Mouse (Mus musculus): Measurements from ENCODE around the gene Plin5. TPM values are rescaled to one million over a fixed set of nuclear protein-coding genes. Genes with fewer than 3 reads are reported as not detected.

Plin5 gene
- polyA plus RNA-seq, 1 experiment: 0.06 TPM

DNA sequence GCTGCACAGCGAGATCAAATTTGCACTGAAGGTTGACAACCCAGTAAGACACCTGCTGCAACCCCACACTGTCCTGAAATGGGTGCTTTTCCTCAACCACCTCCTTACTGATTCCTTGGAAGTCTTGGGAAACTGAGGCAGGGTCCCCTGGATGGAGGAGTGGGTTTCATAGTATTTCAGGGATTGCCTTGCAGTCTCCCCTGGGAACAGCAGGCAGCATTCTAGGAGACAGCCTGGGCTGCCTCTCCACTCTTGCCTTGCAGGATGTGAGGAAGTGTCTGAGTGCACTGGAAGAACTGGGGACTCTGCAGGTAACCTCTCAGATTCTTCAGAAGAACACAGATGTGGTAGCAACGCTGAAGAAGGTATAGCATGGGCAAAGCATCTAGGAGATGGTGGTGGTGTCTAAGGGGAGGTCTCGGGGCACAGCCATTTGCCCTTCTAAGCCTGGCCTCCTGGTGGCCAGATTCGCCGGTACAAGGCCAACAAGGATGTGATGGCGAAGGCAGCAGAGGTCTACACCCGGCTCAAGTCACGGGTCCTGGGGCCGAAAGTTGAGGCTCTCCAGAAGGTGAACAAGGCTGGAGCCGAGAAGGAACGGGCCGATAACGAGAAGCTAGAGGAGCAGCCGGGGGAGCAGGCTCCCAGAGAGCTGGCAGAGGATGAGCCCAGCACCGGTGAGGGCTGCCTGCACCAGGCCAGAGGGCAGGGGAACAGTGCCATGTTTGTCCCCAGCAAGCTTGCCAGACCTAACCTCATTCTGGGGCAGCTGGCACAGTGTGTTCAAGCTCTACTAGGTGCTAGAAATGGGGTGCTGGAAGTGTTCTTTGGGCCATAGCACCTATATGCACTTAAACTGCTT is 18.5 kb downstream of the Plin5 start:
- Histone ChIP-seq H3ac (ENCODE audit: control insufficient read depth, insufficient read length) (no peak overlapping the region), H3K79me2 (ENCODE audit: control insufficient read depth, insufficient read depth) (no peaks in the 10 kb centered on the region), H3K36me3 (ENCODE audit: control insufficient read depth, insufficient read depth) (peaks cover 3% of the 10 kb centered on the region), H3K4me3 (no peak overlapping the region), H3K27me3 (ENCODE audit: control insufficient read depth, insufficient read depth, insufficient read length) (no peaks in the 10 kb centered on the region), H3K4me2 (ENCODE audit: low read depth) (no peak overlapping the region)
- no peak for TF ChIP-seq REST (IDR thresholded peaks at IDR 0.05; ENCODE audit: insufficient read depth, insufficient read length)
- TF ChIP-seq MYOD1 (IDR thresholded peaks at IDR 0.05; ENCODE audit: control insufficient read depth in 1 of 3, insufficient read length in 2 of 3, low read depth in 2 of 3): no peak
- no peak for TF ChIP-seq TCF12 (IDR thresholded peaks at IDR 0.05; ENCODE audit: insufficient read depth, poor library complexity, severe bottlenecking)
- TF ChIP-seq TCF3 (IDR thresholded peaks at IDR 0.05; ENCODE audit: insufficient read length, low read depth): no peak
- TF ChIP-seq E2F4 (IDR thresholded peaks at IDR 0.05; ENCODE audit: insufficient read depth): no peak
- no peak for TF ChIP-seq POLR2AphosphoS2 (IDR thresholded peaks at IDR 0.05; ENCODE audit: insufficient read length, low read depth)
- no peak for TF ChIP-seq USF1 (IDR thresholded peaks at IDR 0.05; ENCODE audit: low read depth)
- no peak for TF ChIP-seq CEBPB (IDR thresholded peaks at IDR 0.05; ENCODE audit: insufficient read depth, poor library complexity, severe bottlenecking)
- TF ChIP-seq MYOG (IDR thresholded peaks at IDR 0.05; ENCODE audit: control insufficient read depth in 1 of 3, insufficient read depth in 1 of 3, insufficient read length in 2 of 3, low read depth in 2 of 3): no peak
- no peak for TF ChIP-seq POLR2A (IDR thresholded peaks at IDR 0.05; ENCODE audit: insufficient read length, low read depth)
- no peak for TF ChIP-seq MAX (IDR thresholded peaks at IDR 0.05; ENCODE audit: low read depth)
- TF ChIP-seq SRF (IDR thresholded peaks at IDR 0.05; ENCODE audit: control insufficient read depth, insufficient read length, low read depth): no peak

DNA sequence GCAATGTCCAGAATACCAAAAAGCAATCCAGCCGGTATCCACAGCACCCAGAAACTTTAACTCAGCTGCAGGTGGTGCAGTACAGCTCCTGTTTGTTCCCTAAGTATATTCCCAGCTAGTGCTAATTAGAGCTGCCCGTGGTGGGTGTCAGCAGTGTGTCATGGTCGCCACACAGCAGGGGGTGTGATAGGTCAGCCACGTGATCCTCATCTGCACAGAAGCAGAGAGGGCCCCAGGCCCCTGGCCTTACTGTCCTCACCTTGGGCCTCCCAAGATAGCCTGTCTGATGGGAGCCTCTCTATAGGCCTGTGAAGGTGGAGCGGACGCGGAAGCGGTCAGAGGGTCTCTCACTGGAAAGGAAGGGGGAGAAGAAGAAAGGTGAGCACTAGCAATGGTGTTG is 19.2 kb downstream of the Plin5 start:
- no peaks in the 10 kb centered on the region for H3K79me2 ChIP-seq (ENCODE audit: control insufficient read depth, insufficient read depth)
- no peak overlapping the region for H3K4me3 ChIP-seq
- H3K4me2 ChIP-seq (ENCODE audit: low read depth): no peak overlapping the region
- H3K27me3 ChIP-seq (ENCODE audit: control insufficient read depth, insufficient read depth, insufficient read length): no peaks in the 10 kb centered on the region
- peaks cover 3% of the 10 kb centered on the region for H3K36me3 ChIP-seq (ENCODE audit: control insufficient read depth, insufficient read depth)
- H3ac ChIP-seq (ENCODE audit: control insufficient read depth, insufficient read length): no peak overlapping the region
- no peak for TF ChIP-seq TCF12 (IDR thresholded peaks at IDR 0.05; ENCODE audit: insufficient read depth, poor library complexity, severe bottlenecking)
- no peak for TF ChIP-seq MYOG (IDR thresholded peaks at IDR 0.05; ENCODE audit: control insufficient read depth in 1 of 3, insufficient read depth in 1 of 3, insufficient read length in 2 of 3, low read depth in 2 of 3)
- TF ChIP-seq POLR2AphosphoS2 (IDR thresholded peaks at IDR 0.05; ENCODE audit: insufficient read length, low read depth): no peak
- no peak for TF ChIP-seq SRF (IDR thresholded peaks at IDR 0.05; ENCODE audit: control insufficient read depth, insufficient read length, low read depth)
- no peak for TF ChIP-seq REST (IDR thresholded peaks at IDR 0.05; ENCODE audit: insufficient read depth, insufficient read length)
- TF ChIP-seq MAX (IDR thresholded peaks at IDR 0.05; ENCODE audit: low read depth): no peak
- no peak for TF ChIP-seq USF1 (IDR thresholded peaks at IDR 0.05; ENCODE audit: low read depth)
- TF ChIP-seq MYOD1 (IDR thresholded peaks at IDR 0.05; ENCODE audit: control insufficient read depth in 1 of 3, insufficient read length in 2 of 3, low read depth in 2 of 3): no peak
- no peak for TF ChIP-seq TCF3 (IDR thresholded peaks at IDR 0.05; ENCODE audit: insufficient read length, low read depth)
- TF ChIP-seq CEBPB (IDR thresholded peaks at IDR 0.05; ENCODE audit: insufficient read depth, poor library complexity, severe bottlenecking): no peak
- no peak for TF ChIP-seq E2F4 (IDR thresholded peaks at IDR 0.05; ENCODE audit: insufficient read depth)
- TF ChIP-seq POLR2A (IDR thresholded peaks at IDR 0.05; ENCODE audit: insufficient read length, low read depth): no peak

DNA sequence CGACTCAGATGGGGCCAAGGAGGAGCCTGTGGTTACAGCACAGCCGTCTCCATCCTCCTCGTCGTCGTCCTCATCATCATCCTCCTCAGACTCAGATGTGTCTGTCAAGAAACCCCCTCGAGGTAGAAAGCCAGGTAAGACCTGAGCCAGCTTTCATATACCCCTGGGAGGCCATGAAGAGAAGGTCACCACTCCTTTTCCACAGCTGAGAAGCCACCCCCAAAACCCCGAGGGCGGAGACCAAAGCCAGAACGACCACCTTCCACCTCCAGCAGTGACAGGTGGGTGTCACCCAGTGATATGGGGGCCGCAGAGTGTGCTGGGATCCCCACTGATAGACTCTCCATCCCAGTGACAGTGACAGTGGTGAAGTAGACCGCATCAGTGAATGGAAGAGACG is 20.5 kb downstream of the Plin5 start:
- Histone ChIP-seq H3K27me3 (ENCODE audit: control insufficient read depth, insufficient read depth, insufficient read length) (no peaks in the 10 kb centered on the region), H3K79me2 (ENCODE audit: control insufficient read depth, insufficient read depth) (no peaks in the 10 kb centered on the region), H3ac (ENCODE audit: control insufficient read depth, insufficient read length) (no peak overlapping the region), H3K36me3 (ENCODE audit: control insufficient read depth, insufficient read depth) (no peaks in the 10 kb centered on the region), H3K4me3 (no peak overlapping the region), H3K4me2 (ENCODE audit: low read depth) (no peak overlapping the region)
- TF ChIP-seq CEBPB (IDR thresholded peaks at IDR 0.05; ENCODE audit: insufficient read depth, poor library complexity, severe bottlenecking): no peak
- no peak for TF ChIP-seq USF1 (IDR thresholded peaks at IDR 0.05; ENCODE audit: low read depth)

DNA sequence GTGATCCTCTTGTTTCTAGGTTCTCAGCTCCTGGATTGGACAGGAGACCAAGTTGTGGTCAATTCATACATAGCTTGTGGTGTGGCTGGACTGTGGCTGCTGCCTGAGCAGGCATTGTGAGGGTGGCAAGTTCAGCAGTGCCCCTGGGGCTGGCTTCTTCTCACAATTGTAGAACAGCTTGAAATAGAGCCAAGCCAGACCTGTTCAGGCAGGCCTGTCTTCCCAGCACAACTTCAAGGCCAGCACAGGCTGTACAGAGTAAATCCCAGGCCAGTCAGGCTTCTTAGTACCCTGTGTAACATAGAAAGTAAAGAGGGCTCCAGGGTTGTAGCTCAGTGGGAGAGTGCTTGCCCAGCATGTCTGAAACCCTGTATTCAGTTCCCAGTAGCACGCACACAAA is 24.6 kb downstream of the Plin5 start:
- Histone ChIP-seq H3K27me3 (ENCODE audit: control insufficient read depth, insufficient read depth, insufficient read length) (no peaks in the 10 kb centered on the region), H3K36me3 (ENCODE audit: control insufficient read depth, insufficient read depth) (peaks cover 8% of the 10 kb centered on the region), H3K79me2 (ENCODE audit: control insufficient read depth, insufficient read depth) (no peaks in the 10 kb centered on the region), H3K4me3 (no peak overlapping the region), H3K4me2 (ENCODE audit: low read depth) (no peak overlapping the region), H3ac (ENCODE audit: control insufficient read depth, insufficient read length) (no peak overlapping the region)
- TF ChIP-seq POLR2A (IDR thresholded peaks at IDR 0.05; ENCODE audit: insufficient read length, low read depth) (no peak), E2F4 (IDR thresholded peaks at IDR 0.05; ENCODE audit: insufficient read depth) (no peak), CEBPB (IDR thresholded peaks at IDR 0.05; ENCODE audit: insufficient read depth, poor library complexity, severe bottlenecking) (no peak), USF1 (IDR thresholded peaks at IDR 0.05; ENCODE audit: low read depth) (no peak), MAX (IDR thresholded peaks at IDR 0.05; ENCODE audit: low read depth) (no peak), REST (IDR thresholded peaks at IDR 0.05; ENCODE audit: insufficient read depth, insufficient read length) (no peak), SRF (IDR thresholded peaks at IDR 0.05; ENCODE audit: control insufficient read depth, insufficient read length, low read depth) (no peak)

DNA sequence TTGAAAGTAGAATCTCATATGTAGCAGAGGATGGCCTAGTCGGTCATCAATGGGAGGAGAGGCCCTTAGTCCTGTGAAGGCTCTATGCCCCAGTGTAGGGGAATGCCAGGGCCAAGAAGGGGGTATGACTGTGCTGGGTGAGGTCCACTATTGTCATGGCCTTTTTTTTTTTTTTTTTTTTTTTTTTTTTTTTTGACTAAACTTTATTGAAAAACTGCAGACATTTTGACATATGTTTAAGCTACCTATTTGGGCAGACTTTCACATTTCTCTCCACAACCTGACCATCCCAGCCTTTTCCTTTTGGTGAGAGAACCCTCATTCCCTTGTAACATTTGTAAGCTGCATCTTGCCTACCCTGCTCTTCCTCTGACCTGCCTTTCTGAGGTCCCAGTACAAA is 25.1 kb downstream of the Plin5 start:
- no peak overlapping the region for H3K4me2 ChIP-seq (ENCODE audit: low read depth)
- H3K36me3 ChIP-seq (ENCODE audit: control insufficient read depth, insufficient read depth): peaks cover 8% of the 10 kb centered on the region
- TF ChIP-seq POLR2AphosphoS2 (IDR thresholded peaks at IDR 0.05; ENCODE audit: insufficient read length, low read depth) (no peak), REST (IDR thresholded peaks at IDR 0.05; ENCODE audit: insufficient read depth, insufficient read length) (no peak), MYOD1 (IDR thresholded peaks at IDR 0.05; ENCODE audit: control insufficient read depth in 1 of 3, insufficient read length in 2 of 3, low read depth in 2 of 3) (no peak), TCF12 (IDR thresholded peaks at IDR 0.05; ENCODE audit: insufficient read depth, poor library complexity, severe bottlenecking) (no peak), USF1 (IDR thresholded peaks at IDR 0.05; ENCODE audit: low read depth) (no peak), SRF (IDR thresholded peaks at IDR 0.05; ENCODE audit: control insufficient read depth, insufficient read length, low read depth) (no peak), E2F4 (IDR thresholded peaks at IDR 0.05; ENCODE audit: insufficient read depth) (no peak), MYOG (IDR thresholded peaks at IDR 0.05; ENCODE audit: control insufficient read depth in 1 of 3, insufficient read depth in 1 of 3, insufficient read length in 2 of 3, low read depth in 2 of 3) (no peak), POLR2A (IDR thresholded peaks at IDR 0.05; ENCODE audit: insufficient read length, low read depth) (no peak), MAX (IDR thresholded peaks at IDR 0.05; ENCODE audit: low read depth) (no peak), TCF3 (IDR thresholded peaks at IDR 0.05; ENCODE audit: insufficient read length, low read depth) (no peak), CEBPB (IDR thresholded peaks at IDR 0.05; ENCODE audit: insufficient read depth, poor library complexity, severe bottlenecking) (no peak)
- no peaks in the 10 kb centered on the region for H3K27me3 ChIP-seq (ENCODE audit: control insufficient read depth, insufficient read depth, insufficient read length)
- no peak overlapping the region for H3ac ChIP-seq (ENCODE audit: control insufficient read depth, insufficient read length)
- no peak overlapping the region for H3K4me3 ChIP-seq
- no peaks in the 10 kb centered on the region for H3K79me2 ChIP-seq (ENCODE audit: control insufficient read depth, insufficient read depth)
